Mouse (Mus musculus) intestine, embryonic 14.5 days (tissue): ENCODE measurements around the gene Mrpl54. TPM values are rescaled to one million over a fixed set of nuclear protein-coding genes. Genes with fewer than 3 reads are reported as not detected.
"Not testable (repeated sequence)": the region's sequence is repeated elsewhere in the genome, so short reads cannot be mapped to it uniquely, and the experiment has no call there.

Source experiments
- ATAC-seq: fragments of 200-750 bp; cut with Nextera tagmentation; replicated peaks from 2 replicates; pipeline ENCODE4 v1.8.0; 2017; ENCODE audit warnings: low read depth, moderate number of reproducible peaks, moderate TSS enrichment, moderate library complexity; ENCODE audit not compliant: low FRiP score, low TSS enrichment
- DNase-seq: peaks from one replicate; pipeline ENCODE4 v3.0.0-alpha.2; 2018; ENCODE audit warnings: low spot score
- H3K27ac ChIP-seq: fragments of 300-500 bp; sonication (generic); 2 replicates; pipeline ENCODE4 v1.5.1; 2014; ENCODE audit warnings: low read depth, mild to moderate bottlenecking, control low read depth
- H3K27me3 ChIP-seq: fragments of 300-500 bp; sonication (generic); replicated peaks from 2 replicates; pipeline ENCODE4 v1.6.1; 2014; ENCODE audit warnings: low read length, control low read depth; ENCODE audit not compliant: control insufficient read depth, insufficient read depth
- H3K36me3 ChIP-seq: fragments of 300-500 bp; sonication (generic); 2 replicates; pipeline ENCODE4 v1.6.1; 2014; ENCODE audit warnings: low read length, control low read depth; ENCODE audit not compliant: control insufficient read depth, insufficient read depth
- H3K4me1 ChIP-seq: fragments of 300-500 bp; sonication (generic); replicated peaks from 2 replicates; pipeline ENCODE4 v1.6.1; 2014; ENCODE audit warnings: low read length, control low read depth, mixed read lengths; ENCODE audit not compliant: control insufficient read depth, insufficient read depth
- H3K4me2 ChIP-seq: fragments of 300-500 bp; sonication (generic); 2 replicates; pipeline ENCODE4 v1.6.1; 2014; ENCODE audit warnings: low read length
- H3K4me3 ChIP-seq: fragments of 300-500 bp; sonication (generic); 2 replicates; pipeline ENCODE4 v1.5.1; 2014; ENCODE audit warnings: low read depth, low read length, control low read depth, mixed read lengths
- H3K9ac ChIP-seq: fragments of 300-500 bp; sonication (generic); 2 replicates; pipeline ENCODE4 v1.6.1; 2014; ENCODE audit warnings: mild to moderate bottlenecking, low read length
- H3K9me3 ChIP-seq: fragments of 300-500 bp; sonication (generic); 2 replicates; pipeline ENCODE4 v1.6.1; 2016; ENCODE audit warnings: low read length, control low read depth; ENCODE audit not compliant: control insufficient read depth
- WGBS: fragments of 180-500 bp; shearing (Covaris S2); extraction: QIAGEN DNeasy Blood & Tissue Kit; methylation state at CpG from one replicate; pipeline ENCODE4 v1.1.7; 2014; 5-methylcytosine and 5-hydroxymethylcytosine counted together
- polyA plus RNA-seq: library from polyadenylated mRNA; unstranded; fragments of >200 nt; fragmentation: Nextera tagmentation; extraction: Ambion mirVana; gene quantifications from 2 replicates; pipeline ENCODE4 v1.2.1, GENCODE M21; 2014

Gene Mrpl54
- polyA plus RNA-seq, 1 experiment from 2014 or later = 260 TPM

DNA sequence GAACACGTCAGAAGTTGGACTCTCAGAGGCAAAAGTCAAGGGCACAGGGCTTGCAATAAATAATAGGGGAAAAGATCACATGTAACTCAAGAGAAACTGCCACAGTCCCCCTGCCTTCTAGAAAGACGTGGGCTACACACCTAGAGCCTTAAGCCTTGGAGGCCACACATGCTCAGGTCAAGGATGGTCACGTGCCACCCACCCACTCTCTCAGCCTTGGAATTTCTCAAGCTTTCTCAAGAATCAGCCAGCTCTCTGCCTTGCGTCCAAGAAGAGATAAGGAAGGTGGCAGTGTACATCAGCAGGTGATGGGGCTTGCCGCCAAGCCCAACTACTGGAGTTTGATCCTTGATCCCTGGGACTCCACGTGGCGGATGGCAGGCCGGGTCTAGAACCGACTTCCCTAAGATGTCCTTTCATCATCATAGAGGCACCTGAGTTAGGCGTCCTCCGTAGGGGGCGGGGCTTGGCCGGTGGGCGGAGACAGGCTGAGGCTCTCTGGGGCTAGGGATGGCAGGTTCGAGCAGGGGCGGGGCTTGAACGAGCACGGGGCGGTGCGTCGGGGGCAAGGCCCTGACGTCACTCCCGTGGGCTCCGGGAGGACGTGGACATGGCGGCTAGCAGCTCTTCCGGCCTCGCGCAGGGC, 34.0 kb downstream of the Mrpl54 start, which contains the start of gene Zfr2:
Gene Zfr2, plus strand, starts transcription at position 576 of the 646 bp plus-strand sequence.
- peak; percentile 96 for DNase-seq
- WGBS = 6% methylated on average over 29 of the region's 29 CpGs
- H3K27me3 ChIP-seq = peaks cover 32% of the 10 kb centered on the region
- peak within 1 kb of the TSS; percentile 64 for H3K9ac ChIP-seq
- peak within 1 kb of the TSS; percentile 69 for H3K4me3 ChIP-seq
- H3K27ac ChIP-seq = no peak within 1 kb of the TSS
- H3K4me1 ChIP-seq = peaks cover 11% of the 10 kb centered on the region
- ATAC-seq = peak; percentile 86
- peak within 1 kb of the TSS; percentile 57 for H3K4me2 ChIP-seq
- no peaks in the 10 kb centered on the region for H3K9me3 ChIP-seq
- H3K36me3 ChIP-seq = no peaks in the 10 kb centered on the region; the same call in 1 of the 2 replicates

DNA sequence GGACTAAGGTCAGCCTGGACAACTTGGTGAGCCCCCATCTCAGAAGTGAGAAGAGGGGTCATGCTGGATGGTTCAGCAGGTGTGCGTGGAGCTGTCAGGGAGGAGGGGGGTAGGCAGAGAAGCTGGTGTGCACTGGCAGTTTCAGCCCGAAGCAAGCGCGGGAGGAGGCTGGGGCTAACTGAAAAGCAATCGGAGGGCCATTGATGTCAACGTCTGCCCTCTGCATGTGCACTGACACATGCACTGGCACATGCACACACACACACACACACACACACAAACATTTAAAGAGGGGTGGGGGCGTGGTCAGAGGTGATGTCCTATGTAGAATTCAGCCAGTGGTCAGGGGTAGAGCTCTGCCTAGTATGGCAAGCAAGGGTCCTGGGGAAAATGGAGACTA, 35.3 kb downstream of the Mrpl54 start:
- no peaks in the 10 kb centered on the region for H3K36me3 ChIP-seq
- H3K9ac ChIP-seq = no peak overlapping the region
- H3K9me3 ChIP-seq = no peaks in the 10 kb centered on the region
- no peak overlapping the region for H3K4me3 ChIP-seq
- no peak overlapping the region for H3K27ac ChIP-seq
- H3K4me1 ChIP-seq = peaks cover 11% of the 10 kb centered on the region
- ATAC-seq = no peak
- H3K27me3 ChIP-seq = peaks cover 32% of the 10 kb centered on the region
- no peak for DNase-seq
- WGBS = 60% methylated on average over 7 of the region's 7 CpGs
- no peak overlapping the region for H3K4me2 ChIP-seq

DNA sequence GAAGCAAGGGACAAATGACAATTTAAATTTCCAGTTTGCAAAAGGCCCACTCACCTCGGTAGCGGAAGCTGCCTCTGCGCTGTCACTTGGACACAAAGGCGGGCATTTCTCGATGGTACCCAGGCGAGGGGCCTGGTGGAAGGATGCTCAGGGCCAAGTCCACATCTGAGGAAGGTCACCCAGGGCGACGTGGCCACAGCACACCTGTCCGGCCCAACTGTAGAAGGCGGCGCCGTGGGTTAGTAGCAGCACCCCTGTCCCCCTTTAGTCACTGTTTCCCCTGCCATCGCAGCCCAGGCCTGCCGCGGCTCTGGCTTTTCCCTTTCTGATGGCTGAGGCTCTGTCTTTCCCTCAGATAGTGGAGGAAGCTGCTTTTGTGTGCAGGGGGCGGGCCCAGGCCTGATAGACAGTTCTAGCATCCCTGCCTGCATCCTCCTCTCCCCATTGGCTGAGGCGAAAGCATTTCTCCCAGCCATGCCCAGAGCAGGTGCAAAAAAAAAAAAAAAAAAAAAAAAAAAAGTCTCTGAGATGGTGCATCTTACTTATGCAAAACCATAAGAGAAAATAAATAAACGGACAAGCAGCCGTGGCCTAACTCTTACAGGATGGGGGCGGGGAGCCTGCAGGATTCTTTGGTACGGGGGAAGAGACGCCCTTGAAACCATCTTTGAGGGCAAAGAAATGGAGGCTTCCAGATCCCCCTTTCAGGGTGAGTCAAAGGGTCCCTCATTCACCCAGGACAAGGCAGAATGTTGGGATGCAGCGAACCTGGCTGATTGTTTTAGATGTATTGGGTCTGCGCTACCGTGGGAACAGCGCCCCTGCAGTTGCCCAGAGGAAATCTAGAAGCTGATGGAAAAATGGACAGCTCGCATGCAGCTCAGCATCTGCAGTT, 36.0 kb downstream of the Mrpl54 start, which contains the start of gene Atcay:
Gene Atcay, minus strand, starts transcription at position 396 of the 895 bp plus-strand sequence.
- Histone ChIP-seq H3K27ac (no peak within 1 kb of the TSS), H3K4me1 (peaks cover 11% of the 10 kb centered on the region), H3K36me3 (no peaks in the 10 kb centered on the region), H3K4me3 (peak within 1 kb of the TSS; percentile 13), H3K9me3 (no peaks in the 10 kb centered on the region), H3K27me3 (peaks cover 32% of the 10 kb centered on the region), H3K9ac (0 out of 2 replicates have a peak within 1 kb of the TSS, but pooled peaks have one; percentile 16), H3K4me2 (peak within 1 kb of the TSS; percentile 26; the same call in 1 of the 2 replicates)
- 9% methylated on average over 27 of the region's 27 CpGs for WGBS
- no peak for ATAC-seq
- DNase-seq = no peak

DNA sequence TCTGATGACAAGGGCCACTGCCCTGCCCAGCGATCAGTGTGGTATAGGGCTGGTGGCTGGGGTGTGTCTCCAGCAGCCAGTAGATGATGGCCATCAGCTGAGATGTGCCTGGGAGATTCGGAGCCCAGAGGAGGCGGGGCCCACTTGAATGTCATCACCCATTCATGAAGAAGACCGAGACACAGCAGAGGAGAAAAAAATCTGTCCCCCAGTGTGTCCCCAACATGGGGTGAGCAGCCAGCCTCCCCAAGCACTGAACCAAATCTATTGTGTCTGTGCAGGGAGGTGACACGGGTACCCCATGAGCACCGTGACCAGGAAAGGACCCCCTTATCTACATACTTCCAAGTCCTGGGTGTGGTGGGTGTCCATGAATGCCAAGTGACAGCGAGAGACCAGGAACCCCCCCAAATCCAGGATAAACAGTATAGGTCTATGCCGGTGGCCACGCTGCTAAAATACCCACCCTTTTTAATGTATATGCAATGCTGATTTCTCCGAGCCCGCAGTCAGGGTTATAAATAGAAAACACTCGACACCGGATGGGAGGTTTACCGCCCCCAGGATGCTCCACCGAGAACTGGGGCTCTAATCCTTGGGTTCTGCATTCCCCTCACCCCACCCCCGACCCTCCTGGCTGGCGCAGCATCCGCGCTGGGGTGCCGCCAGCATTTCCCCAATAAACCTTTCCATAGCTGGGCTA, 36.8 kb downstream of the Mrpl54 start:
- no peak overlapping the region for H3K9ac ChIP-seq
- H3K27me3 ChIP-seq = peaks cover 32% of the 10 kb centered on the region
- no peak for ATAC-seq
- 0 out of 2 replicates have a peak overlapping the region, but pooled peaks have one; percentile 26 for H3K4me2 ChIP-seq
- peaks cover 11% of the 10 kb centered on the region for H3K4me1 ChIP-seq
- 14% methylated on average over 20 of the region's 20 CpGs for WGBS
- no peak for DNase-seq
- H3K9me3 ChIP-seq = no peaks in the 10 kb centered on the region
- H3K27ac ChIP-seq = no peak overlapping the region
- H3K36me3 ChIP-seq = no peaks in the 10 kb centered on the region
- H3K4me3 ChIP-seq = peak overlapping the region; percentile 13

DNA sequence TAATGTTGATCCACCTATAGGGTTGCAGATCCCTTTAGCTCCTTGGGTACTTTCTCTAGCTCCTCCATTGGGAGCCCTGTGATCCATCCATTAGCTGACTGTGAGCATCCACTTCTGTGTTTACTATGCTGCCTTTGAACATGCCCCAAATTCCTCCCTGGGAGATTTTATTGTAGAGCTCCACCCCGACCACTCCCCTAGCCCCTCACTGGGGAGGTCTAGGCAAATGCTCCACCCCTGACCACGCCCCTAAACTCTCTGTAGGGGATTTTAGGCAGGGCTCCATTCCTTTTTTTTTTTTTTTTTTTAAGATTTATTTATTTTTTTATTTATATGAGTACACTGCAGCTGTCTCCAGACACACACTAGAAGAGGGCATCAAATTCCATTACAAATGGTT, 43.0 kb downstream of the Mrpl54 start:
- H3K27ac ChIP-seq, H3K9ac ChIP-seq, H3K36me3 ChIP-seq, ATAC-seq, H3K27me3 ChIP-seq, DNase-seq, H3K4me3 ChIP-seq, H3K4me1 ChIP-seq, H3K9me3 ChIP-seq, H3K4me2 ChIP-seq: not testable (repeated sequence)
- WGBS = 42% methylated on average over 2 of the region's 2 CpGs

DNA sequence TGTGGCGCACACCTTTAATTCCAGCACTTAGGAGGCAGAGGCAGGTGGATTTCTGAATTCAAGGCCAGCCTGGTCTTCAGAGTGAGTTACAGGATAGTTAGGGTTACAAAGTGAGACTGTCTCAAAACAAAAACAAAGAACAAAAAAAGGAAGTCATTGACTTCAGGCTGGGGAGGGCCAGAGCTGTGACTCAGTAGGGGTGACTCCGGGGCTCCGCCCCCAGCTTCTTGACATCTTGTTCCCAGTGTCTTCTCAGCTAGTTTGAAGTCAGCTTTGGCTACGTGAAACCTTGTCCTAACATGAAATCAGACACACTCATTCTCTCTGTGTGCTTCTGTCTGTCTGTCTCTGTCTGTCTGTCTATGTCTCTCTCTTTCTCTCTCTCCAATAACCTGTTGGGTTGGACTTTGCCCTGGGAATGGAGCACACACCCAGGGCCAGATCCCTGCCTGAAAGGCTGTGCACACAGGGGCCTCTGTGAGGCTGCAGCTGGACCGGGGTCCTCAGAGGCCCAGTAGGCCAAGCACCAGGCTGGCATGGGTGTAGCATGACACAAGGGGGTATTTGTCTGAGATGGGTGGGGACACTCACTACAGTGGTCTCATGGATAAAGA, 45.2 kb downstream of the Mrpl54 start:
- no peak overlapping the region for H3K4me3 ChIP-seq
- H3K4me2 ChIP-seq = no peak overlapping the region
- no peak for DNase-seq
- H3K27ac ChIP-seq = no peak overlapping the region
- ATAC-seq = peak; percentile 76
- H3K36me3 ChIP-seq = no peaks in the 10 kb centered on the region
- 80% methylated on average over 5 of the region's 5 CpGs for WGBS
- H3K9me3 ChIP-seq = no peaks in the 10 kb centered on the region
- H3K4me1 ChIP-seq = no peaks in the 10 kb centered on the region
- no peaks in the 10 kb centered on the region for H3K27me3 ChIP-seq
- no peak overlapping the region for H3K9ac ChIP-seq

DNA sequence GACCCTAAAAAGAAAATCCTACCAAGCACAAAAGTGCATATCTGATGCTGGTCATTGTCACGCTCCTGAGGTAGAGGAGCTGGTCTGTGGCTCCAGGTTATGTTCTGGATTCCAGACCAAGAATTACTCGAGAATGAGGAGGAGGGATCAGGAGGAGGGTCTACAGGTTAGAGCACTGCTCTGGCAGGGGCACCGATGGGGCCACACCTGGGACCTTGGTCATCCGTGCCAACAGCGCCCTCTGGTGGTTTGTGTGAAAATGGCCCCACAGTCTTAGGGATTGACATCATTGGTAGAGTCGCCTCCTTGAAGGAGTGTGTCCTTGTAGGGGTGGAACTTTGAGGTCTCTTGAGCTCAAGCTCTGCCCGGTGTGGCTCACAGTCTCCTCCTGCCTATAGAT, 48.8 kb downstream of the Mrpl54 start:
- Histone ChIP-seq H3K27ac (no peak overlapping the region), H3K4me3 (no peak overlapping the region), H3K4me1 (no peaks in the 10 kb centered on the region), H3K9me3 (no peaks in the 10 kb centered on the region), H3K9ac (no peak overlapping the region), H3K27me3 (no peaks in the 10 kb centered on the region), H3K36me3 (no peaks in the 10 kb centered on the region), H3K4me2 (no peak overlapping the region)
- ATAC-seq (peak; percentile 47; the same call in 1 of the 2 replicates), DNase-seq (peak; percentile 84)
- 35% methylated on average over 7 of the region's 7 CpGs for WGBS

DNA sequence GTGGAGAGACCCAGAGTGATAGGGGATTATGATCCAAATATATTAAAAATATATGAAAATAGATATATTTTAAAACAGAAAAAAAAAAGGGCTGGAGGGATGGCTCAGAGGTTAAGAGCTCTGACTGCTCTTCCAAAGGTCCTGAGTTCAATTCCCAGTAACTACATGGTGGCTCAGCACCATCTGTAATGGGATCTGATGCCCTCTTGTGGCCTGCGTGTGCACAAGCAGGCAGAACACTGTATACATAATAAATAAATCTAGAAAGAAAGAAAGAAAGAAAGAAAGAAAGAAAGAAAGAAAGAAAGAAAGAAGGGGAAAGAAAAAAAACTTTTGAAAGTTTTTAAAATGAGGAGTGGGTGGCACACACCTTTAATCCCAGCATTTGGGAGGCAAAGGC, 49.5 kb downstream of the Mrpl54 start:
- not testable (repeated sequence) for H3K27ac ChIP-seq, ATAC-seq, H3K4me2 ChIP-seq, H3K9ac ChIP-seq, H3K27me3 ChIP-seq, H3K36me3 ChIP-seq, H3K4me1 ChIP-seq, H3K4me3 ChIP-seq, H3K9me3 ChIP-seq, DNase-seq
- 11% methylated on average over 1 of the region's 1 CpGs for WGBS
